Mouse (Mus musculus): ENCODE data around the gene Pdcd1lg2. TPM values are rescaled to one million over a fixed set of nuclear protein-coding genes. Genes with fewer than 3 reads are reported as not detected.
A peak's percentile ranks its signal among the peaks of the same experiment; 100 is the strongest.

The Pdcd1lg2 gene
- polyA plus RNA-seq, 2 experiments: not detected

GRCm38 (mm10) chr19:29463645-29464395, 53.1 kb downstream of the Pdcd1lg2 start:
- Histone ChIP-seq H3K4me3 (replicated peaks; ENCODE audit: low read length) (no peak overlapping the region), H3K9me3 (ENCODE audit: control insufficient read depth, low read length) (no peaks in the 10 kb centered on the region), H3K36me3 (ENCODE audit: control insufficient read depth, insufficient read depth, low read length) (no peaks in the 10 kb centered on the region), H3K4me1 (ENCODE audit: control insufficient read depth, insufficient read depth, low read length) (peaks cover under 1% of the 10 kb centered on the region; the same call in 1 of the 2 replicates), H3K27me3 (ENCODE audit: control insufficient read depth, insufficient read depth, low read length) (no peaks in the 10 kb centered on the region), H3K27ac (replicated peaks; ENCODE audit: low read depth, low read length) (no peak overlapping the region), H3K9ac (ENCODE audit: low read depth, low read length, severe bottlenecking) (no peak overlapping the region), H3K4me2 (replicated peaks; ENCODE audit: low read depth, low read length, severe bottlenecking) (no peak overlapping the region)
- TF ChIP-seq POLR2A (IDR thresholded peaks at IDR 0.05; ENCODE audit: borderline replicate concordance, extremely low read depth, insufficient read depth, insufficient read length): no peak
- ATAC-seq (ENCODE audit: low FRiP score, low read depth): no peak
- DNase-seq (ENCODE audit: low spot score): no peak
- WGBS: 91% methylated on average over 7 of the region's 7 CpGs

GRCm38 (mm10) chr19:29466819-29467218, 56.1 kb downstream of the Pdcd1lg2 start:
- peaks cover 5% of the 10 kb centered on the region; the same call in 1 of the 2 replicates for H3K4me1 ChIP-seq (ENCODE audit: control insufficient read depth, insufficient read depth, low read length)

GRCm38 (mm10) chr19:29468941-29469685, 58.4 kb downstream of the Pdcd1lg2 start:
- Histone ChIP-seq H3K27me3 (ENCODE audit: control insufficient read depth, insufficient read depth, low read length) (no peaks in the 10 kb centered on the region), H3K9me3 (ENCODE audit: control insufficient read depth, low read length) (no peaks in the 10 kb centered on the region), H3K4me2 (replicated peaks; ENCODE audit: low read depth, low read length, severe bottlenecking) (no peak overlapping the region), H3K9ac (ENCODE audit: low read depth, low read length, severe bottlenecking) (no peak overlapping the region), H3K4me3 (replicated peaks; ENCODE audit: low read length) (no peak overlapping the region), H3K36me3 (ENCODE audit: control insufficient read depth, insufficient read depth, low read length) (no peaks in the 10 kb centered on the region), H3K27ac (replicated peaks; ENCODE audit: low read depth, low read length) (no peak overlapping the region), H3K4me1 (ENCODE audit: control insufficient read depth, insufficient read depth, low read length) (peaks cover 5% of the 10 kb centered on the region; the same call in 1 of the 2 replicates)
- WGBS: 70% methylated on average over 10 of the region's 10 CpGs
- DNase-seq (ENCODE audit: low spot score) (no peak), ATAC-seq (ENCODE audit: low FRiP score, low read depth) (no peak)
- no peak for TF ChIP-seq POLR2A (IDR thresholded peaks at IDR 0.05; ENCODE audit: borderline replicate concordance, extremely low read depth, insufficient read depth, insufficient read length)

More at GRCm38 (mm10) chr19:29466819-29467218, 56.1 kb downstream of the Pdcd1lg2 start:
- WGBS: 87% methylated on average over 9 of the region's 9 CpGs
- Histone ChIP-seq H3K9me3 (ENCODE audit: control insufficient read depth, low read length) (no peaks in the 10 kb centered on the region), H3K4me3 (replicated peaks; ENCODE audit: low read length) (no peak overlapping the region), H3K36me3 (ENCODE audit: control insufficient read depth, insufficient read depth, low read length) (no peaks in the 10 kb centered on the region), H3K27ac (replicated peaks; ENCODE audit: low read depth, low read length) (no peak overlapping the region), H3K4me2 (replicated peaks; ENCODE audit: low read depth, low read length, severe bottlenecking) (no peak overlapping the region), H3K9ac (ENCODE audit: low read depth, low read length, severe bottlenecking) (no peak overlapping the region), H3K27me3 (ENCODE audit: control insufficient read depth, insufficient read depth, low read length) (no peaks in the 10 kb centered on the region)
- TF ChIP-seq POLR2A (IDR thresholded peaks at IDR 0.05; ENCODE audit: borderline replicate concordance, extremely low read depth, insufficient read depth, insufficient read length): no peak
- DNase-seq (ENCODE audit: low spot score): no peak
- no peak for ATAC-seq (ENCODE audit: low FRiP score, low read depth)

GRCm38 (mm10) chr19:29469686-29470254, 59.1 kb downstream of the Pdcd1lg2 start:
- Histone ChIP-seq H3K36me3 (ENCODE audit: control insufficient read depth, insufficient read depth, low read length) (no peaks in the 10 kb centered on the region), H3K4me3 (replicated peaks; ENCODE audit: low read length) (no peak overlapping the region), H3K27ac (replicated peaks; ENCODE audit: low read depth, low read length) (no peak overlapping the region), H3K27me3 (ENCODE audit: control insufficient read depth, insufficient read depth, low read length) (no peaks in the 10 kb centered on the region), H3K9me3 (ENCODE audit: control insufficient read depth, low read length) (no peaks in the 10 kb centered on the region), H3K4me2 (replicated peaks; ENCODE audit: low read depth, low read length, severe bottlenecking) (no peak overlapping the region), H3K4me1 (ENCODE audit: control insufficient read depth, insufficient read depth, low read length) (peaks cover 5% of the 10 kb centered on the region; the same call in 1 of the 2 replicates), H3K9ac (ENCODE audit: low read depth, low read length, severe bottlenecking) (no peak overlapping the region)
- 91% methylated on average over 2 of the region's 2 CpGs for WGBS
- no peak for TF ChIP-seq POLR2A (IDR thresholded peaks at IDR 0.05; ENCODE audit: borderline replicate concordance, extremely low read depth, insufficient read depth, insufficient read length)
- ATAC-seq (ENCODE audit: low FRiP score, low read depth) (no peak), DNase-seq (ENCODE audit: low spot score) (no peak)

- no peak overlapping the region for H3K27ac ChIP-seq (replicated peaks; ENCODE audit: low read depth, low read length)
- no peak overlapping the region for H3K4me2 ChIP-seq (replicated peaks; ENCODE audit: low read depth, low read length, severe bottlenecking)
Measured at GRCm38 (mm10) chr19:29470652-29471051, 59.9 kb downstream of the Pdcd1lg2 start.

More at GRCm38 (mm10) chr19:29470652-29471051, 59.9 kb downstream of the Pdcd1lg2 start:
- Histone ChIP-seq H3K4me3 (replicated peaks; ENCODE audit: low read length) (no peak overlapping the region), H3K9me3 (ENCODE audit: control insufficient read depth, low read length) (no peaks in the 10 kb centered on the region), H3K9ac (ENCODE audit: low read depth, low read length, severe bottlenecking) (no peak overlapping the region), H3K27me3 (ENCODE audit: control insufficient read depth, insufficient read depth, low read length) (no peaks in the 10 kb centered on the region), H3K4me1 (ENCODE audit: control insufficient read depth, insufficient read depth, low read length) (peaks cover 5% of the 10 kb centered on the region; the same call in 1 of the 2 replicates), H3K36me3 (ENCODE audit: control insufficient read depth, insufficient read depth, low read length) (no peaks in the 10 kb centered on the region)
- DNase-seq (ENCODE audit: low spot score) (peak; percentile 32), ATAC-seq (ENCODE audit: low FRiP score, low read depth) (no peak)
- no peak for TF ChIP-seq POLR2A (IDR thresholded peaks at IDR 0.05; ENCODE audit: borderline replicate concordance, extremely low read depth, insufficient read depth, insufficient read length)
- WGBS: 11% methylated on average over 4 of the region's 4 CpGs

Data from limb, embryonic 14.5 days (tissue).